Mouse (Mus musculus): Measurements from ENCODE around the gene Id1.

DNA sequence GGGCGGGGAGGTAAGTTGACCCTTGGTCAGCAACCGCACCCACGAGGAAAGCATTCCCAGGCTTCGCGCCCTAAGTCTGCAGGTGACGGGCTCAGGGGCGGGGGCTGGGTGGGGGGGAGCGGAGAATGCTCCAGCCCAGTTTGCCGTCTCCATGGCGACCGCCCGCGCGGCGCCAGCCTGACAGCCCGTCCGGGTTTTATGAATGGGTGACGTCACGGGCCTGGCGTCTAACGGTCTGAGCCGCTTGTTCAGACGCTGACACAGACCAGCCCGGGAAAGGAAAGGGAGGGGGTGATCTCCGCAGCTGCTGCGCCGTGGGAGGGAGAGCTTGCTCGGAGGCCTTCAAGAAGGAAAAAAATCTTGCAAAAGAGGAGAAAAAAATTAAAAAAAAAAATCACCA, 1.1 kb upstream of the Id1 start:
- no peak for TF ChIP-seq CTCF (IDR thresholded peaks at IDR 0.05; ENCODE audit: low read depth, low read length)
- TF ChIP-seq POLR2A (IDR thresholded peaks at IDR 0.05; ENCODE audit: borderline replicate concordance, low read depth, low read length) = no peak
